Mouse (Mus musculus) spleen, adult 2 months (tissue): ENCODE results near the gene Gm43064.

Source experiments
- CTCF ChIP-seq: fragments of 200-500 bp; IDR thresholded peaks from 2 replicates; pipeline ENCODE4 v1.5.1; 2011; ENCODE audit warnings: mild to moderate bottlenecking, inconsistent platforms; ENCODE audit not compliant: insufficient read depth, insufficient read length, insufficient replicate concordance; ENCODE audit errors: extremely low read depth
- POLR2A ChIP-seq: fragments of 200-500 bp; IDR thresholded peaks from 2 replicates; pipeline ENCODE4 v1.6.1; 2011; ENCODE audit warnings: low read depth, low read length, inconsistent platforms

DNA sequence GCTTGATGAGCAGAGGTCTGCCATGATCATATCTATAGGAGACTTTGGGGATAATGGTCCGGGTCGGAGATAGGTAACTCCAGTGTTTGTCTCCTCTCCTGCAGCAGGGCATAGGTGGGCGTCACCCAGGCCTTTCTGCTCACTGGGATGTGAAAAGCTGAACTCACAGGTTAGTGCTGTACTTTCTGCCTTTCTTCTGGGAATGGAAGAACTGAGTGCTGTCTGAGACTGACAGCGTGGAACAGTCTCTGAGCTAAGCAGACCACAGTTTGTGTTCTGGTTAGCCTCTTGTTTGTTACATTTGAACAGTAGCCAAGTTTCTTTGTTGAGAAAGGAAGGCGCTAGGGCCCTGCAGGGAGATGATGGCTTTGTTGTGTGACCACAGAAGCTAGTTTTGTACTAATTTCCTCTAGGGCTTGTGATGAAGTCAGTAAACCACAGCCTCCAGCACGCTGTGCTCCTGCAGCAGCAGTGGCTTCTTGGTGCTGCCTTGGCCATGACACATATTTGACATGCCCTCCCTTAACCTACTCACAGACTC, 50.5 kb downstream of the Gm43064 start:
- TF ChIP-seq CTCF, result no peak
- peak; percentile 93 for TF ChIP-seq POLR2A
